Mouse (Mus musculus) small intestine, adult 2 months (tissue): ENCODE results near the gene Slfn5.
A peak's percentile ranks its signal among the peaks of the same experiment; 100 is the strongest.

Source experiments
- CTCF ChIP-seq: fragments of 200-500 bp; IDR thresholded peaks from 2 replicates; pipeline ENCODE4 v1.5.1; 2012; ENCODE audit warnings: low read depth, mild to moderate bottlenecking, control low read depth, inconsistent platforms, low read length, moderate library complexity, mixed read lengths; ENCODE audit not compliant: insufficient replicate concordance, insufficient read length; ENCODE audit errors: extremely low read depth
- POLR2A ChIP-seq: fragments of 200-500 bp; IDR thresholded peaks from 2 replicates; pipeline ENCODE4 v1.6.1; 2012; ENCODE audit warnings: low read depth, mild to moderate bottlenecking, control low read depth, inconsistent platforms, low read length, moderate library complexity

DNA sequence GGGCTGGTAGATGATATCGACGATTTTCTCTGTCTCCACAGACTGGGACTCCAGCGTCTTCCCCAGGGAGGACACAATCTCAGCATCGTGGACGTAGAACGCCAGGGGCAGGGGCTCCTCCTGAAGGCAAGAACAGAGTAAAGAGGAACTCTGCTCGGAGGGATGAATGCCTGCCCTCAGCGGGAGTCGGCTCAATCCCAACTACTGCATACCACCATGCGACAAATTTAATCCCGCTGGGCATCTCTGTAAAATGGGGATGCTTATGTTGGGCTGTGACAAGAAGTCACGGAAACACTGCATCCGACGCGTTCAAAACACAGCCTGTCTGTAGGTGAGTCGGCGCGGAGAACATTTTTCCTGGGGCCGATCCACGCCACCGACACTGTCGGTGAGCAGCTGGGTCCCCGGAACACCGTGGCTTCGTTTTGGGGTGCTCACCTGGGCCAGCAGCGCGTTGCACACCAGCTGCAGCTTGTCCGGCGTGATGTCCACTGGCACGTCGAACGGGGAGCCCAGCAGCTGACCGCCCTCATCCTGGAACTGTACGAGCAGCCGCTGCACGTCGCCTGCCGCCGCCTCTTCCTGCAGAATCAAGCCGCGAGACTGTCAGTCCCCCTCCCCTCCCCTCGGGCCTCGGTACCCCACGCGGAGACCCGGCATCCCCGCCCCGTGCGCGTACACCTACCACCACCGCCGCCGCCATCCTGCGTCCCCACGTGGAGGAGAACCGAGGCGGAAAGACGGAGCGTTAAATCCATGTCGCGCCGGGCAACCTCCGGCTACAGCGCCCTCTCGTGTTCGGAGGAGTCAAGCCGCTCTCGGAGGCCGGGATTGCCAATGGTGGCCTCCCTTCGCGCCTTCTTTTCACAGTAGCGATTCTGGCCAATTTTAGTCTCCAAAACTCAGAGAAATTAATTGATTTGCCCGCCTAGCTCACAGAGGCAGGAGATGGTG is 43.2 kb upstream of the Slfn5 start, which contains the start of gene Nle1:
- TF ChIP-seq CTCF (peak; percentile 92), POLR2A (no peak)
